Mouse (Mus musculus) ES-E14 (cell line): ENCODE measurements around the gene Slc25a15. TPM values are rescaled to one million over a fixed set of nuclear protein-coding genes. Genes with fewer than 3 reads are reported as not detected.

ENCODE experiments used
- DNase-seq: peaks from one replicate; pipeline ENCODE4 v3.0.0-alpha.2; 2013; ENCODE audit warnings: low read depth, low spot score
- H3K27ac ChIP-seq: 2 replicates; pipeline ENCODE4 v1.5.1; 2012; ENCODE audit warnings: low read depth, mild to moderate bottlenecking, low read length, moderate library complexity, mixed read lengths; ENCODE audit not compliant: poor library complexity, insufficient read depth, severe bottlenecking
- H3K36me3 ChIP-seq: 2 replicates; pipeline ENCODE4 v1.6.1; 2012; ENCODE audit warnings: mild to moderate bottlenecking, low read length, moderate library complexity, mixed read lengths; ENCODE audit not compliant: control insufficient read depth, poor library complexity, insufficient read depth, severe bottlenecking
- H3K4me1 ChIP-seq, 2 experiments: fragments of 150-350 bp in 1 of 2; sonication (generic) in 1 of 2; 2 replicates each; pipeline ENCODE4 v1.6.1; 2012; ENCODE audit warnings: low read length in 2 of 2, mild to moderate bottlenecking in 1 of 2, mixed read lengths in 1 of 2; ENCODE audit not compliant: control insufficient read depth in 2 of 2, insufficient read depth in 2 of 2, poor library complexity in 1 of 2
- H3K4me3 ChIP-seq, 2 experiments: fragments of 150-350 bp in 1 of 2; sonication (generic) in 1 of 2; 2 replicates each; pipeline ENCODE4 v1.5.1; 2012; ENCODE audit warnings: low read length in 2 of 2, low read depth in 1 of 2, mild to moderate bottlenecking in 1 of 2, mixed read lengths in 1 of 2; ENCODE audit not compliant: insufficient read depth in 1 of 2, poor library complexity in 1 of 2, severe bottlenecking in 1 of 2
- H3K9ac ChIP-seq: 2 replicates; pipeline ENCODE4 v1.6.1; 2012; ENCODE audit warnings: low read depth, mild to moderate bottlenecking, low read length, mixed read lengths; ENCODE audit not compliant: poor library complexity, insufficient read depth, severe bottlenecking
- H3K9me3 ChIP-seq: fragments of 150-350 bp; sonication (generic); 2 replicates; pipeline ENCODE4 v1.6.1; 2012; ENCODE audit warnings: low read depth, mild to moderate bottlenecking, low read length; ENCODE audit not compliant: control insufficient read depth, insufficient read depth
- CHD2 ChIP-seq: IDR thresholded peaks from 2 replicates; pipeline ENCODE4 v1.6.1; 2014; ENCODE audit warnings: mild to moderate bottlenecking, low read depth, low read length, inconsistent platforms
- HCFC1 ChIP-seq: IDR thresholded peaks from 2 replicates; pipeline ENCODE4 v1.6.1; 2012; ENCODE audit warnings: low read length, inconsistent platforms, borderline replicate concordance; ENCODE audit not compliant: insufficient read depth
- MAFK ChIP-seq: IDR thresholded peaks from 2 replicates; pipeline ENCODE4 v1.6.1; 2014; ENCODE audit warnings: mild to moderate bottlenecking, low read depth, low read length, inconsistent platforms; ENCODE audit not compliant: insufficient read depth
- ZC3H11A ChIP-seq: IDR thresholded peaks from 2 replicates; pipeline ENCODE4 v1.6.1; 2012; ENCODE audit warnings: low read depth, mild to moderate bottlenecking, inconsistent platforms, low read length, borderline replicate concordance
- ZNF384 ChIP-seq: IDR thresholded peaks from 2 replicates; pipeline ENCODE4 v1.6.1; 2012; ENCODE audit warnings: low read depth, low read length, inconsistent platforms
- in situ Hi-C, 2 experiments: fragments of 600-800 bp; cut with MboI; formaldehyde crosslinking; loops; one replicate each; pipeline ENCODE4 v1.15.1; 2025; ENCODE audit warnings: low sequenced_read_pairs in 2 of 2, inconsistent platforms in 1 of 2; ENCODE audit not compliant: unreplicated experiment in 2 of 2
- total RNA-seq: library from RNA; depleted of rRNA; stranded (reverse); fragments of 300-350 nt; gene quantifications from 2 replicates; pipeline ENCODE4 v1.2.3, GENCODE M21; 2012

Slc25a15 gene
- total RNA-seq, 1 experiment = 22.1 TPM

- Histone ChIP-seq H3K9ac (0 out of 2 replicates have a peak overlapping the region, but pooled peaks have one; percentile 25), H3K9me3 (no peaks in the 10 kb centered on the region), H3K4me1 (no peaks in the 10 kb centered on the region), H3K4me3 (no peak overlapping the region), H3K27ac (no peak overlapping the region), H3K36me3 (peaks cover 28% of the 10 kb centered on the region; the same call in 1 of the 2 replicates)
- no peak for DNase-seq
- TF ChIP-seq CHD2 (no peak), ZC3H11A (no peak), ZNF384 (no peak), MAFK (no peak), HCFC1 (no peak)
- in situ Hi-C loops = no loop called here
Observed at GRCm38 (mm10) chr8:22382824-22383595, 15.4 kb downstream of the Slc25a15 start.

GRCm38 (mm10) chr8:22380934-22381333 is 17.5 kb downstream of the Slc25a15 start:
- in situ Hi-C loops = no loop called here
- DNase-seq = no peak
- TF ChIP-seq ZC3H11A (no peak), CHD2 (no peak), ZNF384 (no peak), HCFC1 (no peak), MAFK (no peak)
- no peak overlapping the region for H3K27ac ChIP-seq
- 0 out of 4 replicates have a peak, but pooled peaks cover 0 to 1% of the 10 kb centered on the region in 2 experiments for H3K4me1 ChIP-seq
- H3K4me3 ChIP-seq = no peak overlapping the region
- H3K9me3 ChIP-seq = no peaks in the 10 kb centered on the region
- H3K36me3 ChIP-seq = peaks cover 33% of the 10 kb centered on the region
- no peak overlapping the region for H3K9ac ChIP-seq

GRCm38 (mm10) chr8:22376903-22377302 is 21.5 kb downstream of the Slc25a15 start:
- in situ Hi-C loops = no loop called here
- TF ChIP-seq CHD2 = no peak
- no peak for TF ChIP-seq HCFC1
- no peak for TF ChIP-seq ZC3H11A
- no peak for TF ChIP-seq MAFK
- TF ChIP-seq ZNF384 = no peak
- no peak for DNase-seq
- Histone ChIP-seq H3K4me1 (0 out of 4 replicates have a peak, but pooled peaks cover 0 to 1% of the 10 kb centered on the region in 2 experiments), H3K36me3 (peaks cover 18% of the 10 kb centered on the region), H3K9ac (no peak overlapping the region), H3K9me3 (no peaks in the 10 kb centered on the region), H3K27ac (no peak overlapping the region), H3K4me3 (no peak overlapping the region)

GRCm38 (mm10) chr8:22376311-22376710 is 22.1 kb downstream of the Slc25a15 start:
- in situ Hi-C loops = no loop called here
- no peak for TF ChIP-seq ZNF384
- TF ChIP-seq CHD2 = no peak
- TF ChIP-seq MAFK = no peak
- no peak for TF ChIP-seq ZC3H11A
- no peak for TF ChIP-seq HCFC1
- no peak overlapping the region for H3K9ac ChIP-seq
- H3K9me3 ChIP-seq = no peaks in the 10 kb centered on the region
- 0 out of 4 replicates have a peak, but pooled peaks cover 0 to 1% of the 10 kb centered on the region in 2 experiments for H3K4me1 ChIP-seq
- no peak overlapping the region for H3K27ac ChIP-seq
- no peak for DNase-seq
- H3K36me3 ChIP-seq = peaks cover 16% of the 10 kb centered on the region
- no peak overlapping the region for H3K4me3 ChIP-seq
